Mouse (Mus musculus): ENCODE measurements around the gene Sp3.
"Not testable (repeated sequence)": the region's sequence is repeated elsewhere in the genome, so short reads cannot be mapped to it uniquely, and the experiment has no call there.

Gene Sp3

DNA sequence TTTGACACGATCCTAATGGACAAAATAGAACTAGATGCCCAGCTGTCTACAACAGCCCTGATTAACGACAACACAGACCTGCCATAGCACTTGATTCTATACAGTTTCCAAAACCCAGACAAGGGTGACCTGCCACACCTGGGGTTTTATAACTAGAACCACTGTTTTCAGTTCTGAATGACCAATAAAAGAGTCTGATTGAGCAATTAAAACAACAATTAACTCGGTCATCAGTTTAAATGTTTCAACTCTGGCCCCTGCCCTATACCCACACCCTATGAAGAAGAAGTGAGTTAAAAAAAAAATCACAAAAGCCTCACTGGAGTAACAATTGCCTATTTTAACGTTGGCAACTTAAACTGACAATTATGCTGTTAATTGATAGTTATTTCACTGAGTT lies 64.1 kb downstream of the Sp3 start:
- no peak for DNase-seq (ENCODE audit: low spot score in 2 of 2)

- no peak for DNase-seq (ENCODE audit: low spot score in 2 of 2)
These were observed 64.9 kb downstream of the Sp3 start for GRCm38 (mm10) chr2:72915245-72915930.

- no peak for DNase-seq (ENCODE audit: low spot score in 2 of 2)
These were observed 66.8 kb downstream of the Sp3 start for GRCm38 (mm10) chr2:72913458-72913760.

GRCm38 (mm10) chr2:72912708-72913457 lies 67.4 kb downstream of the Sp3 start:
- no peak for DNase-seq (ENCODE audit: low spot score in 2 of 2)

GRCm38 (mm10) chr2:72911527-72911926 lies 68.7 kb downstream of the Sp3 start:
- no peak for DNase-seq (ENCODE audit: low spot score in 2 of 2)

DNA sequence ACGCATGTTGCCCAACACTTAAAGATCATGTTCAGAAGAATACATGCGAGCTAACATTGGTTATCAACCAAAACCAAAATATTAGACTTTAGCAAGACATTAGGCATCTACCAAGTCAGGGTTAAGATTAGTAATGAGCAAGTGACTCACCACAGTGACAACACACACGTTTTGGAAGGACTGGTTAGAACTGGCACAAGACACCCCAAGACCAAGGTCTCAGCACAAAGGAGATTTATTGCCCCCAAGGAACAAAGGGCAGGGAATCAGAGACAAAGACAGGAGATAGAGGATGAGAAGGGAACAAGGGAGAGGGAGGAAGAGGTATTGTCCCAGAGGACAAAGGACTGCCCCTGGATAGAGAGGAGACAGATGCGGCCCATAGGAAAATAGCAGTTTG lies 71.2 kb downstream of the Sp3 start:
- no peak for DNase-seq (ENCODE audit: low spot score in 2 of 2)

DNA sequence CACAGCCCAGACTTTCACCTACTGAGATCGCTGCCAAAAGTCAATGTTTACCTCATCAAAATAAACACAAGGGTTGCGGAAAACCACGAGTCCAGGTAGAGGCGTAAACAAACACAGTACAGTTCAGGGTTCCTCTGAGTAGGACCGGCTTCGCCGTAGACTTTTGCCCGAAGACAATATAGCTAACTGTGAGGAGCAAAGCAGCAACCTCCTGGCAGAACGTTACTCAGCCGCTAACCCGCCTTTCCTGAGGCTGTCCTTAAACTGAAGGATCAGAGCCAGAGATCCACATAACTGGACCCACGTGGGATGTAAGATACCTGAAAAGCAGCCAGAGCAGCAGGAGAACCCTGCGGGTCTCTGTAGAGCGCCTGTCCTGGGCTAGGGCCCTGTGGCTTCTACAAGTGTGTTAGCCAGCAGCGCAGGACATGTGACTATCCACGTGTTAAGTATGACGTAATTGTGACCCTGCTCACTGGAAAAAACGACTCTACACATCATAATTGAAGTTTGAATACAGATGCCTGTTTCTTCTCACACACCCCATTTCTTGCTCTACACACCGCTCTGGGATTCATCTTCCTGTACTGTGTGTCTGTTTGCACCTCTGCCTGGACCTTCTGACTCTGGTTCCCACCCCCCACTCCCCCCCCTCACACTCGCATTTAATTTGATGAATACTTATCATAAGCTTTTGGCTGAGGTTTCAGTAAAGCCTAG lies 71.9 kb downstream of the Sp3 start:
- no peak for DNase-seq (ENCODE audit: low spot score in 2 of 2)

- DNase-seq (ENCODE audit: low spot score in 2 of 2): no peak
These were observed 73.5 kb downstream of the Sp3 start for GRCm38 (mm10) chr2:72906745-72907144.

DNA sequence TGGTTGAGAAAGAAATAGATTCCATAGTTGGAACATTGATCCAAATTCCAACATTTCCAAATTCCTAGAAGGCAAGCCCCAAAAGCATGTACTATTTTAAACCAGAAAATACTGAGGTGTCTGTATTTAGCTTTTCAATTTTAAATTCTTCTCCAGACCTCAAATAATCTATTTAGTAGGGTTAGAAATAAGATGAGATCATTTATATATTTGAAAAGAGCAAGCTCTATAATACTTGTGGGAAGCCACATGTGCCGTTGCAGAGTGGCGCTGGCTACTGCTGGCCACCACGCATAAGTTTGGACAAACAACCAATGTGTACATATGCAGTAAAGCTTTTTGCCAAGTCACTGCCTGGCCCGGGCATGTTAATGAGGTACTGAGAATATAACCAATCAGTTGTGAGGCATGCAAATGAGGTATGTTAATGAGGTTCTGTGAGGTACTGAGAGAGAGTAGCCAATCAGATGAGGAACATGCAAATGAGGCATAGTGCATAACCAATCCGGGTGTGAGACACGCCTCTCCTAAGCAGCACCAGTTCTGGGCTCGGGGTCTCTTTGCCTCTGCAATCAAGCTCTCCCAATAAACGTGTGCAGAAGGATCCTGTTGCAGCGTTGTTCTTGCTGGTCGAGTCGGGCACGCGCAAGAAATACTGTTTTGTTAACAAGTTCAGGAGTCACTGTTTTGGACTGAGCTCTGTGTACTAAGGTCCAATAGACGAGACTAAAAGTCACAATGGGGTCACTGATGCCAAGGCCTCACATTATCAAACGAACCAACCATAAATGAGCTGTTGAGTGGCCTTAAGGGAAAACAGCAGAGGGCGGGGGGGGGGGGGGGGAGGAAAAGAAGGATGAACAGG lies 77.2 kb downstream of the Sp3 start:
- not testable (repeated sequence) for DNase-seq (ENCODE audit: low spot score in 2 of 2)

- no peak for DNase-seq (ENCODE audit: low spot score in 2 of 2)
These were observed 81.4 kb downstream of the Sp3 start for GRCm38 (mm10) chr2:72898782-72899305.

- DNase-seq (ENCODE audit: low spot score in 2 of 2): no peak
These were observed 82.0 kb downstream of the Sp3 start for GRCm38 (mm10) chr2:72898094-72898781.

GRCm38 (mm10) chr2:72889806-72890205 lies 90.4 kb downstream of the Sp3 start:
- no peak for DNase-seq (ENCODE audit: low spot score in 2 of 2)
